Mouse (Mus musculus) MEL (cell line): Measurements from ENCODE around the gene Oxt. TPM values are rescaled to one million over a fixed set of nuclear protein-coding genes. Genes with fewer than 3 reads are reported as not detected.

Source experiments
- DNase-seq: peaks from one replicate; pipeline ENCODE4 v3.0.0; 2011; ENCODE audit warnings: low read depth, low spot score
- H3K27ac ChIP-seq: 2 replicates; pipeline ENCODE4 v1.5.1; 2012; ENCODE audit warnings: low read depth, mild to moderate bottlenecking, control low read depth, low read length, moderate library complexity; ENCODE audit not compliant: control insufficient read depth
- H3K27me3 ChIP-seq, 2 experiments: fragments of 150-350 bp in 1 of 2; sonication (generic) in 1 of 2; 2 replicates each; pipeline ENCODE4 v1.6.1; 2012; ENCODE audit warnings: low read length in 2 of 2, mild to moderate bottlenecking in 2 of 2, improper control_type of control experiment in 1 of 2, moderate library complexity in 1 of 2; ENCODE audit not compliant: insufficient read depth in 2 of 2, control insufficient read depth in 1 of 2
- H3K36me3 ChIP-seq, 2 experiments: 2 replicates each; pipeline ENCODE4 v1.6.1; 2012 to 2014; ENCODE audit warnings: low read length in 2 of 2, improper control_type of control experiment in 1 of 2, inconsistent platforms in 1 of 2, mild to moderate bottlenecking in 1 of 2; ENCODE audit not compliant: insufficient read depth in 2 of 2, control insufficient read depth in 1 of 2
- H3K4me1 ChIP-seq, 2 experiments: fragments of 150-350 bp in 1 of 2; sonication (generic) in 1 of 2; 2 replicates each; pipeline ENCODE4 v1.6.1; 2012; ENCODE audit warnings: low read length in 2 of 2, improper control_type of control experiment in 1 of 2, mild to moderate bottlenecking in 1 of 2; ENCODE audit not compliant: insufficient read depth in 2 of 2, control insufficient read depth in 1 of 2
- H3K4me3 ChIP-seq, 2 experiments: fragments of 150-350 bp in 1 of 2; sonication (generic) in 1 of 2; 2 replicates each; pipeline ENCODE4 v1.5.1; 2012; ENCODE audit warnings: low read depth in 2 of 2, low read length in 2 of 2, mild to moderate bottlenecking in 2 of 2, moderate library complexity in 2 of 2, control low read depth in 1 of 2, improper control_type of control experiment in 1 of 2; ENCODE audit not compliant: control insufficient read depth in 1 of 2, insufficient read depth in 1 of 2
- H3K79me2 ChIP-seq: 2 replicates; pipeline ENCODE4 v1.6.1; 2012; ENCODE audit warnings: mild to moderate bottlenecking, low read length, moderate library complexity; ENCODE audit not compliant: control insufficient read depth, poor library complexity, insufficient read depth
- H3K9ac ChIP-seq: 2 replicates; pipeline ENCODE4 v1.6.1; 2012; ENCODE audit warnings: low read depth, mild to moderate bottlenecking, control low read depth, low read length, moderate library complexity; ENCODE audit not compliant: control insufficient read depth, poor library complexity, severe bottlenecking
- H3K9me3 ChIP-seq: fragments of 150-350 bp; sonication (generic); replicated peaks from 2 replicates; pipeline ENCODE4 v1.6.1; 2012; ENCODE audit warnings: mild to moderate bottlenecking, low read length, improper control_type of control experiment, moderate library complexity; ENCODE audit not compliant: insufficient read depth
- BHLHE40 ChIP-seq: IDR thresholded peaks from 2 replicates; pipeline ENCODE4 v1.6.1; 2012; ENCODE audit warnings: low read depth, mild to moderate bottlenecking, inconsistent platforms, low read length, improper control_type of control experiment, borderline replicate concordance
- CHD1 ChIP-seq: IDR thresholded peaks from 2 replicates; pipeline ENCODE4 v1.6.1; 2012; ENCODE audit warnings: low read depth, mild to moderate bottlenecking, inconsistent platforms, low read length, improper control_type of control experiment
- CTCF ChIP-seq, 3 experiments: IDR thresholded peaks in 2 of 3; conservative IDR thresholded peaks in 1 of 3; 2 replicates each; pipeline ENCODE4 v1.5.1; 2011 to 2012; ENCODE audit warnings: low read length in 3 of 3, low read depth in 2 of 3, mild to moderate bottlenecking in 2 of 3, improper control_type of control experiment in 1 of 3, inconsistent platforms in 1 of 3, mixed read lengths in 1 of 3, moderate library complexity in 1 of 3; ENCODE audit not compliant: control insufficient read depth in 1 of 3, insufficient read depth in 1 of 3, poor library complexity in 1 of 3, severe bottlenecking in 1 of 3
- ELF1 ChIP-seq: IDR thresholded peaks from 2 replicates; pipeline ENCODE4 v1.6.1; 2014; ENCODE audit warnings: low read depth, mild to moderate bottlenecking, inconsistent platforms, low read length, improper control_type of control experiment, moderate library complexity
- GABPA ChIP-seq: IDR thresholded peaks from 2 replicates; pipeline ENCODE4 v1.6.1; 2012; ENCODE audit warnings: low read depth, mild to moderate bottlenecking, inconsistent platforms, low read length, improper control_type of control experiment, moderate library complexity
- GATA1 ChIP-seq: IDR thresholded peaks from 2 replicates; pipeline ENCODE4 v1.6.1; 2011; ENCODE audit warnings: low read depth, low read length, improper control_type of control experiment
- HCFC1 ChIP-seq: IDR thresholded peaks from 2 replicates; pipeline ENCODE4 v1.6.1; 2012; ENCODE audit warnings: low read depth, mild to moderate bottlenecking, inconsistent platforms, low read length, improper control_type of control experiment, moderate library complexity
- KAT2A ChIP-seq: conservative IDR thresholded peaks from 2 replicates; pipeline ENCODE4 v1.6.1; 2012; ENCODE audit warnings: low read depth, low read length, improper control_type of control experiment, inconsistent platforms
- MAX ChIP-seq: IDR thresholded peaks from 2 replicates; pipeline ENCODE4 v1.6.1; 2011; ENCODE audit warnings: low read length, improper control_type of control experiment
- MEF2A ChIP-seq: IDR thresholded peaks from 2 replicates; pipeline ENCODE4 v1.6.1; 2014; ENCODE audit warnings: low read depth, mild to moderate bottlenecking, inconsistent platforms, low read length, improper control_type of control experiment; ENCODE audit not compliant: poor library complexity, insufficient replicate concordance, severe bottlenecking; ENCODE audit errors: extremely low read depth
- MXI1 ChIP-seq: IDR thresholded peaks from 2 replicates; pipeline ENCODE4 v1.6.1; 2011; ENCODE audit warnings: mild to moderate bottlenecking, low read depth, low read length, improper control_type of control experiment
- MYC ChIP-seq: IDR thresholded peaks from 2 replicates; pipeline ENCODE4 v1.6.1; 2011; ENCODE audit warnings: low read depth, mild to moderate bottlenecking, low read length, improper control_type of control experiment, moderate library complexity
- NELFE ChIP-seq: IDR thresholded peaks from 2 replicates; pipeline ENCODE4 v1.6.1; 2011; ENCODE audit warnings: low read depth, low read length, improper control_type of control experiment
- NRF1 ChIP-seq: IDR thresholded peaks from 2 replicates; pipeline ENCODE4 v1.6.1; 2014; ENCODE audit warnings: low read depth, mild to moderate bottlenecking, inconsistent platforms, low read length, improper control_type of control experiment, moderate library complexity; ENCODE audit not compliant: poor library complexity, insufficient read depth, severe bottlenecking
- POLR2AphosphoS2 ChIP-seq: IDR thresholded peaks from 2 replicates; pipeline ENCODE4 v1.6.1; 2011; ENCODE audit warnings: low read length, improper control_type of control experiment
- POLR2AphosphoS5 ChIP-seq: IDR thresholded peaks from 2 replicates; pipeline ENCODE4 v1.6.1; 2012; ENCODE audit warnings: low read depth, borderline replicate concordance, mild to moderate bottlenecking, inconsistent platforms, low read length, moderate library complexity, mixed read lengths
- RAD21 ChIP-seq: IDR thresholded peaks from 2 replicates; pipeline ENCODE4 v1.6.1; 2011; ENCODE audit warnings: mild to moderate bottlenecking, low read depth, low read length, improper control_type of control experiment
- RCOR1 ChIP-seq: IDR thresholded peaks from 2 replicates; pipeline ENCODE4 v1.6.1; 2012; ENCODE audit warnings: low read depth, mild to moderate bottlenecking, inconsistent platforms, low read length, improper control_type of control experiment
- SIN3A ChIP-seq: IDR thresholded peaks from 2 replicates; pipeline ENCODE4 v1.6.1; 2012; ENCODE audit warnings: low read length, improper control_type of control experiment, inconsistent platforms
- SMC3 ChIP-seq: IDR thresholded peaks from 2 replicates; pipeline ENCODE4 v1.6.1; 2011; ENCODE audit warnings: low read depth, low read length, improper control_type of control experiment
- TAL1 ChIP-seq: IDR thresholded peaks from 2 replicates; pipeline ENCODE4 v1.6.1; 2012; ENCODE audit warnings: mild to moderate bottlenecking, inconsistent platforms, low read length, moderate library complexity, mixed read lengths
- TBP ChIP-seq: IDR thresholded peaks from 2 replicates; pipeline ENCODE4 v1.8.0; 2011; ENCODE audit warnings: low read depth, low read length, improper control_type of control experiment
- UBTF ChIP-seq: IDR thresholded peaks from 2 replicates; pipeline ENCODE4 v1.6.1; 2012; ENCODE audit warnings: low read depth, mild to moderate bottlenecking, inconsistent platforms, low read length, improper control_type of control experiment, moderate library complexity, borderline replicate concordance; ENCODE audit not compliant: insufficient read depth
- USF2 ChIP-seq, 2 experiments: IDR thresholded peaks; 2 replicates each; pipeline ENCODE4 v1.6.1; 2011 to 2012; ENCODE audit warnings: improper control_type of control experiment in 2 of 2, low read length in 2 of 2, borderline replicate concordance in 1 of 2, inconsistent platforms in 1 of 2, low read depth in 1 of 2, mild to moderate bottlenecking in 1 of 2; ENCODE audit not compliant: insufficient read depth in 1 of 2
- ZKSCAN1 ChIP-seq: IDR thresholded peaks from 2 replicates; pipeline ENCODE4 v1.6.1; 2012; ENCODE audit warnings: low read depth, mild to moderate bottlenecking, inconsistent platforms, low read length, improper control_type of control experiment, moderate library complexity
- ZMIZ1 ChIP-seq: IDR thresholded peaks from 2 replicates; pipeline ENCODE4 v1.6.1; 2012; ENCODE audit warnings: low read depth, mild to moderate bottlenecking, inconsistent platforms, low read length, improper control_type of control experiment, moderate library complexity
- polyA plus RNA-seq, 2 experiments: library from polyadenylated mRNA; stranded (reverse) in 1 of 2; unstranded in 1 of 2; fragments of >175 nt in 1 of 2; fragments of >200 nt in 1 of 2; gene quantifications; 2 replicates each; pipeline versions ENCODE4 v1.2.1 to v1.2.4; 2012; ENCODE audit warnings: low replicate concordance in 2 of 2, low read depth in 1 of 2; ENCODE audit not compliant: insufficient read length in 2 of 2, insufficient read depth in 1 of 2, missing spikeins in 1 of 2
- total RNA-seq: library from RNA; depleted of rRNA; stranded (reverse); fragments of 300-350 nt; gene quantifications from 2 replicates; pipeline ENCODE4 v1.2.3, GENCODE M21; 2012

The Oxt gene
- total and polyA plus RNA-seq, 3 experiments, result 0.14 TPM; not detected in 2

GRCm38 (mm10) chr2:130613091-130613490, 37.1 kb downstream of the Oxt start:
- peaks cover 1% of the 10 kb centered on the region; the same call in 1 of the 2 replicates for H3K79me2 ChIP-seq
- no peaks in the 10 kb centered on the region for H3K4me1 ChIP-seq
- TF ChIP-seq POLR2AphosphoS5, result no peak
- TF ChIP-seq MYC, result no peak
- TF ChIP-seq RAD21, result peak; percentile 43
- 0 out of 2 replicates have a peak, but pooled peaks have one; percentile 37 for TF ChIP-seq POLR2AphosphoS2
- TF ChIP-seq CTCF (IDR thresholded peaks at IDR 0.05 in 2 of 3, conservative IDR thresholded peaks at IDR 0.05 in 1 of 3; ENCODE audit: control insufficient read depth in 1 of 3, insufficient read depth in 1 of 3, low read depth in 2 of 3, low read length in 3 of 3, poor library complexity in 1 of 3, severe bottlenecking in 1 of 3), result peak; percentile 42 to 60 (median 42)
- no peak for TF ChIP-seq CHD1
- no peak for TF ChIP-seq UBTF
- no peak for TF ChIP-seq BHLHE40
- TF ChIP-seq MEF2A, result no peak
- no peak for TF ChIP-seq ZMIZ1
- no peak for TF ChIP-seq TAL1
- TF ChIP-seq SIN3A, result no peak
- no peak for TF ChIP-seq KAT2A
- TF ChIP-seq USF2 (IDR thresholded peaks at IDR 0.05; ENCODE audit: borderline replicate concordance in 1 of 2, insufficient read depth in 1 of 2, low read depth in 1 of 2, low read length in 2 of 2), result no peak
- TF ChIP-seq ZKSCAN1, result no peak
- TF ChIP-seq GABPA, result no peak
- TF ChIP-seq TBP, result no peak
- TF ChIP-seq SMC3, result peak; percentile 53
- no peak for TF ChIP-seq MAX
- TF ChIP-seq RCOR1, result no peak
- no peak for TF ChIP-seq NELFE
- TF ChIP-seq HCFC1, result no peak
- no peak for TF ChIP-seq GATA1
- no peak for TF ChIP-seq MXI1
- no peak for TF ChIP-seq NRF1
- no peak for TF ChIP-seq ELF1
- no peaks in the 10 kb centered on the region for H3K9me3 ChIP-seq
- peak; percentile 50 for DNase-seq
- no peaks in the 10 kb centered on the region for H3K27me3 ChIP-seq
- no peak overlapping the region for H3K27ac ChIP-seq
- H3K36me3 ChIP-seq, result peaks cover 0 to 14% of the 10 kb centered on the region in 2 experiments; a peak in 2 of 4 replicates
- H3K4me3 ChIP-seq, result no peak overlapping the region
- H3K9ac ChIP-seq, result no peak overlapping the region
